Mouse (Mus musculus) MEL (cell line): ENCODE measurements around the gene Tshz2. TPM values are rescaled to one million over a fixed set of nuclear protein-coding genes. Genes with fewer than 3 reads are reported as not detected.

ENCODE experiments used
- DNase-seq: peaks from one replicate; pipeline ENCODE4 v3.0.0; 2011; ENCODE audit warnings: low read depth, low spot score
- H3K27ac ChIP-seq: 2 replicates; pipeline ENCODE4 v1.5.1; 2012; ENCODE audit warnings: low read depth, mild to moderate bottlenecking, control low read depth, low read length, moderate library complexity; ENCODE audit not compliant: control insufficient read depth
- H3K27me3 ChIP-seq, 2 experiments: fragments of 150-350 bp in 1 of 2; sonication (generic) in 1 of 2; 2 replicates each; pipeline ENCODE4 v1.6.1; 2012; ENCODE audit warnings: low read length in 2 of 2, mild to moderate bottlenecking in 2 of 2, improper control_type of control experiment in 1 of 2, moderate library complexity in 1 of 2; ENCODE audit not compliant: insufficient read depth in 2 of 2, control insufficient read depth in 1 of 2
- H3K36me3 ChIP-seq, 2 experiments: 2 replicates each; pipeline ENCODE4 v1.6.1; 2012 to 2014; ENCODE audit warnings: low read length in 2 of 2, improper control_type of control experiment in 1 of 2, inconsistent platforms in 1 of 2, mild to moderate bottlenecking in 1 of 2; ENCODE audit not compliant: insufficient read depth in 2 of 2, control insufficient read depth in 1 of 2
- H3K4me1 ChIP-seq, 2 experiments: fragments of 150-350 bp in 1 of 2; sonication (generic) in 1 of 2; 2 replicates each; pipeline ENCODE4 v1.6.1; 2012; ENCODE audit warnings: low read length in 2 of 2, improper control_type of control experiment in 1 of 2, mild to moderate bottlenecking in 1 of 2; ENCODE audit not compliant: insufficient read depth in 2 of 2, control insufficient read depth in 1 of 2
- H3K4me3 ChIP-seq, 2 experiments: fragments of 150-350 bp in 1 of 2; sonication (generic) in 1 of 2; 2 replicates each; pipeline ENCODE4 v1.5.1; 2012; ENCODE audit warnings: low read depth in 2 of 2, low read length in 2 of 2, mild to moderate bottlenecking in 2 of 2, moderate library complexity in 2 of 2, control low read depth in 1 of 2, improper control_type of control experiment in 1 of 2; ENCODE audit not compliant: control insufficient read depth in 1 of 2, insufficient read depth in 1 of 2
- H3K79me2 ChIP-seq: 2 replicates; pipeline ENCODE4 v1.6.1; 2012; ENCODE audit warnings: mild to moderate bottlenecking, low read length, moderate library complexity; ENCODE audit not compliant: control insufficient read depth, poor library complexity, insufficient read depth
- H3K9ac ChIP-seq: 2 replicates; pipeline ENCODE4 v1.6.1; 2012; ENCODE audit warnings: low read depth, mild to moderate bottlenecking, control low read depth, low read length, moderate library complexity; ENCODE audit not compliant: control insufficient read depth, poor library complexity, severe bottlenecking
- H3K9me3 ChIP-seq: fragments of 150-350 bp; sonication (generic); replicated peaks from 2 replicates; pipeline ENCODE4 v1.6.1; 2012; ENCODE audit warnings: mild to moderate bottlenecking, low read length, improper control_type of control experiment, moderate library complexity; ENCODE audit not compliant: insufficient read depth
- BHLHE40 ChIP-seq: IDR thresholded peaks from 2 replicates; pipeline ENCODE4 v1.6.1; 2012; ENCODE audit warnings: low read depth, mild to moderate bottlenecking, inconsistent platforms, low read length, improper control_type of control experiment, borderline replicate concordance
- CHD1 ChIP-seq: IDR thresholded peaks from 2 replicates; pipeline ENCODE4 v1.6.1; 2012; ENCODE audit warnings: low read depth, mild to moderate bottlenecking, inconsistent platforms, low read length, improper control_type of control experiment
- CHD2 ChIP-seq: IDR thresholded peaks from 2 replicates; pipeline ENCODE4 v1.6.1; 2011; ENCODE audit warnings: low read length, improper control_type of control experiment
- CTCF ChIP-seq, 3 experiments: IDR thresholded peaks in 2 of 3; conservative IDR thresholded peaks in 1 of 3; 2 replicates each; pipeline ENCODE4 v1.5.1; 2011 to 2012; ENCODE audit warnings: low read length in 3 of 3, low read depth in 2 of 3, mild to moderate bottlenecking in 2 of 3, improper control_type of control experiment in 1 of 3, inconsistent platforms in 1 of 3, mixed read lengths in 1 of 3, moderate library complexity in 1 of 3; ENCODE audit not compliant: control insufficient read depth in 1 of 3, insufficient read depth in 1 of 3, poor library complexity in 1 of 3, severe bottlenecking in 1 of 3
- E2F4 ChIP-seq: IDR thresholded peaks from 2 replicates; pipeline ENCODE4 v1.6.1; 2011; ENCODE audit warnings: low read depth, low read length, improper control_type of control experiment, borderline replicate concordance
- ELF1 ChIP-seq: IDR thresholded peaks from 2 replicates; pipeline ENCODE4 v1.6.1; 2014; ENCODE audit warnings: low read depth, mild to moderate bottlenecking, inconsistent platforms, low read length, improper control_type of control experiment, moderate library complexity
- EP300 ChIP-seq, 2 experiments: IDR thresholded peaks; 2 replicates each; pipeline ENCODE4 v1.6.1; 2011; ENCODE audit warnings: improper control_type of control experiment in 2 of 2, low read length in 2 of 2, low read depth in 1 of 2, mild to moderate bottlenecking in 1 of 2
- ETS1 ChIP-seq: IDR thresholded peaks from 2 replicates; pipeline ENCODE4 v1.6.1; 2012; ENCODE audit warnings: low read depth, mild to moderate bottlenecking, inconsistent platforms, low read length, improper control_type of control experiment, moderate library complexity
- GABPA ChIP-seq: IDR thresholded peaks from 2 replicates; pipeline ENCODE4 v1.6.1; 2012; ENCODE audit warnings: low read depth, mild to moderate bottlenecking, inconsistent platforms, low read length, improper control_type of control experiment, moderate library complexity
- GATA1 ChIP-seq: IDR thresholded peaks from 2 replicates; pipeline ENCODE4 v1.6.1; 2011; ENCODE audit warnings: low read depth, low read length, improper control_type of control experiment
- HCFC1 ChIP-seq: IDR thresholded peaks from 2 replicates; pipeline ENCODE4 v1.6.1; 2012; ENCODE audit warnings: low read depth, mild to moderate bottlenecking, inconsistent platforms, low read length, improper control_type of control experiment, moderate library complexity
- MAFK ChIP-seq: IDR thresholded peaks from 2 replicates; pipeline ENCODE4 v1.6.1; 2011; ENCODE audit warnings: low read depth, mild to moderate bottlenecking, low read length, improper control_type of control experiment, borderline replicate concordance
- MAX ChIP-seq: IDR thresholded peaks from 2 replicates; pipeline ENCODE4 v1.6.1; 2011; ENCODE audit warnings: low read length, improper control_type of control experiment
- MEF2A ChIP-seq: IDR thresholded peaks from 2 replicates; pipeline ENCODE4 v1.6.1; 2014; ENCODE audit warnings: low read depth, mild to moderate bottlenecking, inconsistent platforms, low read length, improper control_type of control experiment; ENCODE audit not compliant: poor library complexity, insufficient replicate concordance, severe bottlenecking; ENCODE audit errors: extremely low read depth
- MXI1 ChIP-seq: IDR thresholded peaks from 2 replicates; pipeline ENCODE4 v1.6.1; 2011; ENCODE audit warnings: mild to moderate bottlenecking, low read depth, low read length, improper control_type of control experiment
- MYC ChIP-seq: IDR thresholded peaks from 2 replicates; pipeline ENCODE4 v1.6.1; 2011; ENCODE audit warnings: low read depth, mild to moderate bottlenecking, low read length, improper control_type of control experiment, moderate library complexity
- NRF1 ChIP-seq: IDR thresholded peaks from 2 replicates; pipeline ENCODE4 v1.6.1; 2014; ENCODE audit warnings: low read depth, mild to moderate bottlenecking, inconsistent platforms, low read length, improper control_type of control experiment, moderate library complexity; ENCODE audit not compliant: poor library complexity, insufficient read depth, severe bottlenecking
- POLR2A ChIP-seq, 2 experiments: IDR thresholded peaks; 2 replicates each; pipeline ENCODE4 v1.6.1; 2011 to 2012; ENCODE audit warnings: low read length in 2 of 2, mild to moderate bottlenecking in 2 of 2, control low read depth in 1 of 2, improper control_type of control experiment in 1 of 2, low read depth in 1 of 2, moderate library complexity in 1 of 2; ENCODE audit not compliant: control insufficient read depth in 1 of 2, insufficient read depth in 1 of 2, poor library complexity in 1 of 2
- POLR2AphosphoS2 ChIP-seq: IDR thresholded peaks from 2 replicates; pipeline ENCODE4 v1.6.1; 2011; ENCODE audit warnings: low read length, improper control_type of control experiment
- POLR2AphosphoS5 ChIP-seq: IDR thresholded peaks from 2 replicates; pipeline ENCODE4 v1.6.1; 2012; ENCODE audit warnings: low read depth, borderline replicate concordance, mild to moderate bottlenecking, inconsistent platforms, low read length, moderate library complexity, mixed read lengths
- RAD21 ChIP-seq: IDR thresholded peaks from 2 replicates; pipeline ENCODE4 v1.6.1; 2011; ENCODE audit warnings: mild to moderate bottlenecking, low read depth, low read length, improper control_type of control experiment
- SIN3A ChIP-seq: IDR thresholded peaks from 2 replicates; pipeline ENCODE4 v1.6.1; 2012; ENCODE audit warnings: low read length, improper control_type of control experiment, inconsistent platforms
- SMC3 ChIP-seq: IDR thresholded peaks from 2 replicates; pipeline ENCODE4 v1.6.1; 2011; ENCODE audit warnings: low read depth, low read length, improper control_type of control experiment
- TAL1 ChIP-seq: IDR thresholded peaks from 2 replicates; pipeline ENCODE4 v1.6.1; 2012; ENCODE audit warnings: mild to moderate bottlenecking, inconsistent platforms, low read length, moderate library complexity, mixed read lengths
- TCF12 ChIP-seq: IDR thresholded peaks from 2 replicates; pipeline ENCODE4 v1.6.1; 2014; ENCODE audit warnings: low read depth, mild to moderate bottlenecking, inconsistent platforms, low read length, improper control_type of control experiment, moderate library complexity
- USF1 ChIP-seq: IDR thresholded peaks from 2 replicates; pipeline ENCODE4 v1.6.1; 2014; ENCODE audit warnings: low read depth, mild to moderate bottlenecking, inconsistent platforms, low read length, improper control_type of control experiment, moderate library complexity
- USF2 ChIP-seq, 2 experiments: IDR thresholded peaks; 2 replicates each; pipeline ENCODE4 v1.6.1; 2011 to 2012; ENCODE audit warnings: improper control_type of control experiment in 2 of 2, low read length in 2 of 2, borderline replicate concordance in 1 of 2, inconsistent platforms in 1 of 2, low read depth in 1 of 2, mild to moderate bottlenecking in 1 of 2; ENCODE audit not compliant: insufficient read depth in 1 of 2
- ZC3H11A ChIP-seq: IDR thresholded peaks from 2 replicates; pipeline ENCODE4 v1.6.1; 2012; ENCODE audit warnings: low read depth, mild to moderate bottlenecking, inconsistent platforms, low read length, improper control_type of control experiment
- ZKSCAN1 ChIP-seq: IDR thresholded peaks from 2 replicates; pipeline ENCODE4 v1.6.1; 2012; ENCODE audit warnings: low read depth, mild to moderate bottlenecking, inconsistent platforms, low read length, improper control_type of control experiment, moderate library complexity
- polyA plus RNA-seq, 2 experiments: library from polyadenylated mRNA; stranded (reverse) in 1 of 2; unstranded in 1 of 2; fragments of >175 nt in 1 of 2; fragments of >200 nt in 1 of 2; gene quantifications; 2 replicates each; pipeline versions ENCODE4 v1.2.1 to v1.2.4; 2012; ENCODE audit warnings: low replicate concordance in 2 of 2, low read depth in 1 of 2; ENCODE audit not compliant: insufficient read length in 2 of 2, insufficient read depth in 1 of 2, missing spikeins in 1 of 2
- total RNA-seq: library from RNA; depleted of rRNA; stranded (reverse); fragments of 300-350 nt; gene quantifications from 2 replicates; pipeline ENCODE4 v1.2.3, GENCODE M21; 2012

The Tshz2 gene
- total and polyA plus RNA-seq, 3 experiments, result not detected

GRCm38 (mm10) chr2:170054943-170055342 is 422.1 kb downstream of the Tshz2 start:
- Histone ChIP-seq H3K36me3 (no peaks in the 10 kb centered on the region), H3K79me2 (no peaks in the 10 kb centered on the region), H3K4me1 (no peaks in the 10 kb centered on the region), H3K9me3 (no peaks in the 10 kb centered on the region), H3K27ac (no peak overlapping the region), H3K4me3 (no peak overlapping the region), H3K9ac (no peak overlapping the region), H3K27me3 (no peaks in the 10 kb centered on the region)
- no peak for DNase-seq
- no peak for TF ChIP-seq SMC3
- TF ChIP-seq NRF1, result no peak
- TF ChIP-seq BHLHE40, result no peak
- TF ChIP-seq POLR2AphosphoS2, result no peak
- TF ChIP-seq MAX, result no peak

- Histone ChIP-seq H3K27ac (no peak overlapping the region), H3K9me3 (no peaks in the 10 kb centered on the region), H3K4me3 (no peak overlapping the region), H3K9ac (no peak overlapping the region), H3K79me2 (no peaks in the 10 kb centered on the region), H3K36me3 (no peaks in the 10 kb centered on the region), H3K27me3 (no peaks in the 10 kb centered on the region), H3K4me1 (no peaks in the 10 kb centered on the region)
- DNase-seq, result peak; percentile 34
- TF ChIP-seq CTCF (IDR thresholded peaks at IDR 0.05 in 2 of 3, conservative IDR thresholded peaks at IDR 0.05 in 1 of 3; ENCODE audit: control insufficient read depth in 1 of 3, insufficient read depth in 1 of 3, low read depth in 2 of 3, low read length in 3 of 3, poor library complexity in 1 of 3, severe bottlenecking in 1 of 3) (peak; percentile 70 to 76 (median 71)), POLR2AphosphoS2 (no peak), RAD21 (peak; percentile 58), EP300 (IDR thresholded peaks at IDR 0.05; ENCODE audit: low read depth in 1 of 2, low read length in 2 of 2) (no peak), ZKSCAN1 (no peak), POLR2AphosphoS5 (no peak), CHD2 (no peak), POLR2A (IDR thresholded peaks at IDR 0.05; ENCODE audit: control insufficient read depth in 1 of 2, insufficient read depth in 1 of 2, low read depth in 1 of 2, low read length in 2 of 2, poor library complexity in 1 of 2) (no peak), BHLHE40 (no peak), MYC (no peak), MEF2A (no peak), ETS1 (no peak), CHD1 (no peak), USF1 (no peak), E2F4 (no peak), SIN3A (no peak), GATA1 (no peak), MAFK (no peak), ELF1 (no peak), ZC3H11A (peak; percentile 56), HCFC1 (no peak), TCF12 (no peak), GABPA (no peak), SMC3 (peak; percentile 57), MXI1 (no peak), USF2 (IDR thresholded peaks at IDR 0.05; ENCODE audit: borderline replicate concordance in 1 of 2, insufficient read depth in 1 of 2, low read depth in 1 of 2, low read length in 2 of 2) (no peak), NRF1 (no peak), TAL1 (no peak)
Observed at GRCm38 (mm10) chr2:170055413-170055812, 422.6 kb downstream of the Tshz2 start.
